Mouse (Mus musculus) spleen, postnatal 10 days (tissue): Measurements from ENCODE around the gene Rnf2.
"Not testable (repeated sequence)": the region's sequence is repeated elsewhere in the genome, so short reads cannot be mapped to it uniquely, and the experiment has no call there.

Experiments used
- DNase-seq, 2 experiments: peaks; one replicate each; pipeline ENCODE4 v3.0.0; 2021 to 2022; ENCODE audit warnings: low spot score in 2 of 2

Gene Rnf2

DNA sequence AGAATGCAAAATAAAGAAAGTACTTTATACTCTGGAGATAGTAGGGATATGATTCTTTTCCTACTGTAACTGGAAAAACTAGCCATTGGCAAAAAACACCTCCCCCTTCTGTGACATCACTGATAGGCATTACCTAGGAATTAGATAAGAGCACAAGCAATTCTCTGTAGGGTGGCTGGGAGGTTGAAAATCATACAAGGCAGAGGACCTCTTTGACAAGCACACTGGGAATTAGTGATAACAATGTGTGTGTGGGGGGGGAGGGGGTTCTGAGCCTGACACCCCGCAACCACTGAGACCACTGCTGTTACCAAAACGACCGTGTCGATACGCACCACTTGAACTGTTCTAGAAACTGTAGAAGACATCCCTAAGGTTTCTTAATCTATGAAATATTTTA is 16.0 kb downstream of the Rnf2 start:
- no peak for DNase-seq

- peak in 1 of 2 experiments; percentile 53 for DNase-seq
Observed at GRCm38 (mm10) chr1:151483568-151483967, 17.2 kb downstream of the Rnf2 start.

DNA sequence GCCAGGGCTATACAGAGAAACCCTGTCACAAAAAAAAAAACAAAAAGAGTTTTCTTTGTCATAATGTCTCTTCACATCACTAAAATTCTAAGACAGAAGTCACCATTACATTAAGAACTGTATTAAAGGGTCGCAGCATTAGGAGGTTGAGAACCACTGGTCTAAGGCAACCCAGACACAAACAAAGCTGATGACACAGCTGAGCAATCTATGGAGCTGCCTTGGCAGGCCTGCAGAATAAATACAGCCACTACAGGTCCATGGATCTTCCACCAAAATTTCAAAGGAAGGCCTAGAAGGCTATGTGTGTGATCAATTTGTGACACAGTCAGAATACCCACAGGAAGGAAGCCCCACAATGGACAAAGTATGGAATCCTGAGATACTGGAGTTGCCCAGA is 18.3 kb downstream of the Rnf2 start:
- DNase-seq, result no peak

GRCm38 (mm10) chr1:151472386-151472785 is 28.4 kb downstream of the Rnf2 start:
- not testable (repeated sequence) for DNase-seq

DNA sequence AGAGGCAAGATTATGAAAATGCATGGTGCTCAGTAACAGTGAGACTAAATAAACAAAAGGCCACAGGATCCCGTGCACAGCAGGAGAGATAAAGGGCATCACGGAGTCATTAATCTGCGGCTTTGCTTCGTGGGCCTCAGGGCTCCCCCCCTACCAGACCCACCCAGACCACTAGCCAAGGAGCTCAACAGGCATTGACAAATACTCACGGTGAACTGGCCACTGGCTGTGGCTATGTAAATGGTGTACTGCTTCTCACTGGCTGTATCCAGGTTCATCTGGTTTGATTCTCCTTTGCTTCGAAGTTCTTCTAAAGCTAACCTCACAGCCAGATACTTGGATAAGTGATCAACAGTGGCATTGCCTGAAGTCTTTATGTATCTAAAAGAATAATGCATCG is 29.3 kb downstream of the Rnf2 start:
- DNase-seq, result no peak

DNA sequence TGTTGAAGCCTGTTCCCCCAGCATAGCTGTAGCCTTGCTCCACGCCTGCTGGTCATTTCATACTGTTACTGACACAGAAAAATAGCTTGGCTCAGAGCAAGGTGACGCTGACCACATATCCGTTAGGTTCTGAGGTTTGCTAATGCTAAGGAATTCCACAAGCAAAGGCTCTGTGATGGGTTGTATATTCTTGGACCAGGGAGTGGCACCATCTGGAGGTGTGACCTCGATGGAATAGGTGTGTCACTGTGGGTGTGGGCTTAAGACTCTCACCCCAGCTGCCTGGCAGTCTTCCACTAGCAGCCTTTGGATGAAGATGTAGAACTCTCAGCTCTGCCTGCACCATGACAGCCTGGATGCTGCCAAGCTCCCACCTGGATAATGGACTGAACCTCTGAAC is 34.2 kb downstream of the Rnf2 start:
- no peak for DNase-seq

DNA sequence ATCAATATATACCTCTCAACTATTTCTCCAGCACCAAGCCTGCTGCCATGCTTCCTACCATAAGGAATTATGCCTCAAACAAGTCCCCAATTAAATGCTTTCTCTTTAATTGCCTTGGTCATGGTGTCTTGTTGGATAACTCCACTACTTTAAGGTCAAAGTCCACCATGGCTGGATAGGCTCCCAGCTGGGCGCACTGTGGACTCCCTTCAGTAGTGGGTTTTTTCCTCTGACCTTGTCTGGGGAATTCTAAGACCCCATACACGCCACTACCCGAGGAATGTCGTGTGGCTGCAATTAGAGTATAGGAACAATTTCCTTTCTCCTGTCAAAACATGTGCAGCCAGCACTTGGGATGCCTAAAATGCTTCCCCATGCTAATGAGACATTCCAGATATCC is 35.8 kb downstream of the Rnf2 start:
- no peak for DNase-seq

DNA sequence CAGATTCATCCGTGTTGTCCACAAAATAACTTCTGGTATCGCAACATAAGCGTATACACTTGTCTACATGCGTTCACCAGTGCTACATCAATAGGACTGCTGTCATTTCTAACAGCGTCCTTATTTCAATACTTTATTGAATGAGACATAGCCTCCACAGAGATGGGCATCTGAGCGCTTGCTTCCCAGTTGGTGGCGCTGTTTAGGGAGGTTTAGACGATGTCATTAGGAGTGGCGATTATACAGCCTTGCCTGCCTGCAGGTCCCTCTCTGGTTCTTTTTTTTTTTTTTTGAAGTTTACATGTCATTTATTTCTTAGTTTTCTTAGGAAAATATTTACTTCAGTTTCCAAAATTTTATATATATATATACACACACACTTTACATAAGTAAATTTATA is 39.5 kb downstream of the Rnf2 start:
- peak in 1 of 2 experiments; percentile 38 for DNase-seq

DNA sequence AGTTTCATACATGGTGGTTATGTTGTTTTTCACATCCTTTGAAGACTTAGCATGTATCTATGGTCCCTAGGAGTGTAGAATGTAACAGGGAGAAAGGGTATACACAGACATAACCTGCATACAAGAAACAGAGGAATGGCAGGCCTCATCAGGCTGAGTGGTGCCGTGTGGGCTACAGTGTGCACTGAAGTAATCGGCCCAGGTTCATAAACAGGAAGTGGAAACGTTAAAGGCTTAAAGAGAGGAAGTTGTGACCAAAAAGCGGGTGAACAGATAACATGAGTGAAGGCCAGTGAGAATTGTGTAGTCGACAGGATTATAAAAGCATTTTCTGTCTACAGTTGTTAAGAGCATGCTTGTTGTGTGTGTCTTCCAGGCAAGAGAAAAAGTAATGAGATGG is 43.7 kb downstream of the Rnf2 start:
- DNase-seq, result no peak

GRCm38 (mm10) chr1:151451946-151452345 is 48.8 kb downstream of the Rnf2 start:
- DNase-seq, result no peak

DNA sequence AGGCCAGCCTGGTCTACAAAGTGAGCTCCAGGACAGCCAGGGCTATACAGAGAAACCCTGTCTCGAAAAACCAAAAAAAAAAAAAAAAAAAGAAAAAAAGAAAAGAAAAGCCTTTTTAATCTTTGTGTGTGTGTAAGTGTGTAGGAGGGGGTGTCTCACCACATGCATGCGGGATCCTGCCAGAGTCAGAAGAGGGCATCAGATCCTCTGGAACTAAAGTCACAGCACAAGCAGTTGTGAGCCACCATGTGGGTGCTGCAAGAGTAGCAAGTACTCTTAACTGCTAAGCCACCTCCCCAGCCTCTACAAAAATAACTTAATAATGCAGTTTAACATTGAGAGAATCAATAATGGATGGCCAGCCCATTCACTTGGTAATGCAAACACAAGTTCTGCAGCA is 49.9 kb downstream of the Rnf2 start:
- DNase-seq, result no peak

- no peak for DNase-seq
Observed at GRCm38 (mm10) chr1:151449866-151450265, 50.9 kb downstream of the Rnf2 start.

GRCm38 (mm10) chr1:151435431-151435830 is 65.3 kb downstream of the Rnf2 start:
- no peak for DNase-seq

DNA sequence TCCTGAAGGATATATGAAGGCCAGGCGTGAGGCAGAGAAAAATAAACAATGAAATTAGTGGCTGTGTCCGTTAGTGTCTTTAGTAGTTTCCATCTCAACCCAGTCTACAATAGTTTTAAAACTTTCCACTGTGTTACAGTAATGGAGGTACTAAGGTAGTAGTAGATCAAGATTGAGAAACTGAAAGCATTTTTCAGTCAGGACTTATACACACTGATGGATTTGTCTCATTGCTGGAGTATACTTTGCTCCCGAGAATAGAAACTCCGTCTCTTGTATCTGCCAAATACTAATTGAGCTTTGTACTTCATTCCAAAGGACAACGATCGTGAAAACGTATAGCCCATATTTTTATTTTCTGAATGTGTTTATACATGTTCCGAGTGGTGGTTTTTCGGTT is 71.4 kb downstream of the Rnf2 start:
- no peak for DNase-seq

DNA sequence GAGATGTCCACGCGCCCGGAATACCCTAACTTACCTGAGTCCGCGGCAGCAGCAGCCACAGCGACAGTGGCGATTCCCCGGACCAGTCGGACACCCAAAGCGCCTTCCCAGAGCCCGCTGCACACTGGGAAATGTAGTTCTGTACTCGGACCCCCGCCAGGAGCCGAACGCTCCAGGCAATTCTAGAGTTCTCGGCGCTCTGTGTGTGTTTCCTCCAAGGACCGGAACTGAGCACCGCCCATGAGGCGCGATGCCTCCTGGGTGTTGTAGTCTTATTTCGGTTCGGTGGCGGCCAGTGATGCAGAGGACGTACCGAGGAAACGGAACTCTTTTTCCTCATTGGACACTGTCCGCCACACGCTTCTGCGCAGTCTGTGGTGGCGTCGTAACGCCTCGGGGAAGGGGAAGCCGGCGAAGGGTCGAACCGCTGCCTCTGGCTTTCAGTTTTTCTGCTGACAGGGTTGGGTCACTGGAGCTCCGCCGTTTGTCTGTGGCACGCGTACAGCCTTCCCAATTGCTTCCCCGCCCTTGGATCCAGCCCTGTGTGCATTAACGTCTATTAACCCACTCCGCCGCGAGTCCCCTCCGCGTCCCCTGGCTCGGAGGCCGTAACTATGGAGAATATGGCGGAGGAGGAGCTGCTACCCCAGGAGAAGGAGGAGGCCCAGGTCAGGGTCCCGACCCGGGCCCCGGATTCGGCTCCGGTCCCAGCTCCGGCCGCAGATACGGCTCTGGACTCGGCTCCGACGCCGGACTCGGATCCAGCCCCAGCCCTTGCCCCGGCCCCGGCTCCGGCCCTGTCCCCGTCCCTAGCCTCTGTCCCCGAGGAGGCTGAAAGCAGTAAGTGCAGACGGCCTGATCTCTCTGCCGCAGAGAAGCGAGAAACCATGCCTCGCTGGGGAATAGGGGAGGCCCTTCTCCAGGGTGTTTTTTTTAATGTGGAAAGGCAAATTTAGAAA is 72.2 kb downstream of the Rnf2 start, which contains the start of the genes Swt1 and Trmt1l:
TSS of gene Swt1 (minus strand) at position 193 of the 959 bp plus-strand sequence.
TSS of gene Trmt1l (plus strand) at position 280 of the 959 bp plus-strand sequence.
- peak; percentile 89 to 95 for DNase-seq

DNA sequence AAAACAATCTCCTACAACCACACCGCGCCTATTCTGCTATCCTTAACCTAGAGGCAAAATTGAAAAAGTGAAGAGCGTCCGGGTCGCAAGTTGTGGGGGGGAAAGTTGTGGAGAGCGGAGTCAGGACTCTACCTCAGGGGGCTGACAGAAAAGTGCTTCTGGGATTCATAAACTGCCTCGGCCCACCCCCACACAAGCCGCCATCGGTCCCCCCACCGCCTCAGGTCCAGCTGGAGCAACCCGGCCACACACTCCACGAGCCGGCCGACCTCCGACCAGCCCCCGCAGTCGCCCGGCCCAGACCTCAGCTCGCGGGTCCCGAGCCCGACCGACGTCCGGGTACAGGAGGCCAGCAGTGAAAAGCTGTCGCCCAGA is 72.9 kb downstream of the Rnf2 start:
- DNase-seq, result no peak

- DNase-seq, result peak in 1 of 2 experiments; percentile 15
Observed at GRCm38 (mm10) chr1:151426947-151427600, 73.7 kb downstream of the Rnf2 start.

GRCm38 (mm10) chr1:151422178-151422577 is 78.6 kb downstream of the Rnf2 start:
- DNase-seq, result no peak

- DNase-seq, result no peak
Observed at GRCm38 (mm10) chr1:151409827-151410226, 90.9 kb downstream of the Rnf2 start.
